Mouse (Mus musculus): ENCODE measurements at regions not wholly inside any gene's neighbourhood (a gene's known extent, or its start where the extent isn't known, plus 50 kb on each side); places are given as distances from the start of the nearest gene placed in this dataset.

DNA sequence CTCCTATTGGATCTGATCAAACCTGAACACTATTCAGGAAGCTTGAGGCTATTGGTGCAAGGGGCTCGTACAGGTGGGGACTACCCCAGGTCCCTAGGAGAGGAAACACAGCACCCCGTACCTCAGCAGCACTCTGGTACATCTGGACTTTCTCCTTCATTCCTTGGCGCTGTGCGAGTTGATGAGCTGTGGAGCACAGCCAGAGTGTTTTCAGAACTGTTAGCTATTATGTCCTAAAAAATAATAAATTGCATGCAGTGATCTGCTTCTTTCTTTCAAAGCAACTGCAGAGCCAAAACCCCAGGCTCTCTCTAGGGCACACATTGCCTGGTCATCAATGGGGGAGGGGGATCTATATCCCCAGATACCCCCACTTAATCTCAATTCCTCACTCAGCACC, 122.6 kb downstream of the Gm12728 start:
- TF ChIP-seq CTCF (IDR thresholded peaks at IDR 0.05; ENCODE audit: low read depth, low read length) (no peak), POLR2A (IDR thresholded peaks at IDR 0.05; ENCODE audit: extremely low read depth, insufficient read depth, low read length) (no peak)
